Mouse (Mus musculus) olfactory bulb, adult 2 months (tissue): ENCODE data around the gene Prkaca.

ENCODE experiments used
- CTCF ChIP-seq: fragments of 200-500 bp; IDR thresholded peaks from 2 replicates; pipeline ENCODE4 v1.5.1; 2012; ENCODE audit warnings: low read depth, mild to moderate bottlenecking, low read length, moderate library complexity; ENCODE audit not compliant: insufficient read depth
- POLR2A ChIP-seq: fragments of 200-500 bp; IDR thresholded peaks from 2 replicates; pipeline ENCODE4 v1.6.1; 2012; ENCODE audit warnings: mild to moderate bottlenecking, low read depth, low read length, moderate library complexity; ENCODE audit not compliant: insufficient read depth

GRCm38 (mm10) chr8:84008362-84008761 lies 35.6 kb downstream of the Prkaca start:
- TF ChIP-seq CTCF (no peak), POLR2A (no peak)
